Mouse (Mus musculus): ENCODE results near the gene Rprd1b. TPM values are rescaled to one million over a fixed set of nuclear protein-coding genes. Genes with fewer than 3 reads are reported as not detected.

The Rprd1b gene
- polyA plus RNA-seq, 1 experiment from 2014 or later: 8.4 TPM

DNA sequence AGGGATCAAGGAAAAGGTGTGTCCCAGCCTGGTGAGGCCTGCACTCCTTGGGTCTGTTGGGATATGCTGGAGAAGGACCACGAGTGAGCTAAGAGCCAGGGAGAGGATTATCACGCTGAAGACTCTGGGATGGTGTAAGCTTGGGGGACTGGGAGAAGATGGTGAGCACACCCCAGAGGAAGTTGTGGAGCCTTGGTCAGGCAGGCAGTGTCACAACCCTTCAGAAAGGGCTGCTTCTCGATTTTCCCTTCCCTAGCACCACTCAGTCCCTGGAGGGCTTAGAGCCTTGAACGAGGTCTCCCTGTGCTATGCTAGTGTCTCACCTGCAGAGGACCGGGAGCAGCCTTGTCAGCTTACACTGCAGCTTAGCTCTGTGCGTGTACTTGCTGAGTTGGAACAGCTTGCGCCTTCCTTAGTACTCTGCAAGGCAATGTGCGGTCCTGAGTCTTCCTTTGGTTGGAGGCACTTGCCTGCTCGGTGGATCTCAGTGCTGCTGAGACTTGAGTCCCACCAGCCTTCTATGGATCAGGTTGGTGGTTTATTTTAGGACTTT lies 51.6 kb downstream of the Rprd1b start:
- 67% methylated on average over 9 of the region's 9 CpGs for WGBS (ENCODE audit: missing documents)
- Histone ChIP-seq H3K4me3 (ENCODE audit: inconsistent target) (no peak overlapping the region), H3K36me3 (ENCODE audit: inconsistent target) (0 out of 2 replicates have a peak, but pooled peaks cover 8% of the 10 kb centered on the region), H3K27ac (no peak overlapping the region), H3K79me2 (ENCODE audit: inconsistent target) (no peaks in the 10 kb centered on the region)

DNA sequence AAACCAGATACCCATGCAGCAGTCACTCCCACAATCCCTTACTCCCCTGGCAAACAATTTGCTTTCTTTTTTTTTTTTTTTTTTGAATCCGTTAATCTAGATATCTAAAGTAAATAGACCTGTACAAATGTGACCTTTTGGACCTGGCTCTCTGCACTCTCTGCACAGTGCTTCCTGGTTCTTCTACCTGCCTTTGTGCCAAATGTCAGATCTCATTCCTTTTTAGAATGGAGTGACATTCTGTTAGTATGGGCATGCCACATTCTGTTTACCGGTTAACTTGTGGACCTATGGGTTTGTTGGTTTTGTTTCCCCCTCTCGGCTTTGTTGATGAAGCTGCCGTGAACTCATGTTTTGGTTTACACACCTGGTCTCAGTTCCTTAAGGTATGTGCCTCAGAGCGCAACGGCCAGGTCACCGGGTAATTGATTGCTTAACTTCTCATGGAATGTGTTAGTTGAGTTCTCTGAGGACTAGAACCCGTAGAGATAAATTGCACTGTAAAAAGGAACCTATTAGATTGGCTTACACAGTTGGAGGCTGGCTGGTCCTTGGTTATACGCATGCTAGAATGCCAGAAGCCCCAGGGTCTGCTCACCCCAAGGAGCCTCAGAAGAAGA lies 52.4 kb downstream of the Rprd1b start:
- Histone ChIP-seq H3K36me3 (ENCODE audit: inconsistent target) (no peaks in the 10 kb centered on the region), H3K79me2 (ENCODE audit: inconsistent target) (no peaks in the 10 kb centered on the region), H3K4me3 (ENCODE audit: inconsistent target) (no peak overlapping the region), H3K27ac (no peak overlapping the region)
- 92% methylated on average over 8 of the region's 9 CpGs for WGBS (ENCODE audit: missing documents)

DNA sequence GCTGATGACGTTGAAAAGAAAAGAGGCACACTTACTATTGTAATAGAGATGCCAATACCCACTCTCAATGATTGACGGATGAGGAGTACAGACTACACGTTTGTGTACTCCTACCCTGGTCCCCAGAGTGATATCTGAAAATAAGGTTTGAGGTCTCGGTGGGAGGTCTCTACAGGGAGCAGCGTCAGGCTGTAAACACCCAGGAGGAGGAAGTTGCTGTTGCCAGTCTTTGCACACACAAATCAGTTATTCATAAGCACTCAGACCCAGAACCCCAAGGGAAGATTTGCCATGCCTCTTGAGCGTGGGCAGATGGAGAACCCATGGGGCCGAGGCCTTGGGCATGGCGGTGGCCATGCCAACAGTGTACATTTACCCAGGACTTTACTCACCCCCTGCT lies 56.2 kb downstream of the Rprd1b start:
- no peaks in the 10 kb centered on the region for H3K79me2 ChIP-seq (ENCODE audit: inconsistent target)
- no peaks in the 10 kb centered on the region for H3K36me3 ChIP-seq (ENCODE audit: inconsistent target)
- WGBS (ENCODE audit: missing documents): 65% methylated on average over 8 of the region's 8 CpGs
- no peak overlapping the region for H3K4me3 ChIP-seq (ENCODE audit: inconsistent target)
- H3K27ac ChIP-seq: no peak overlapping the region

DNA sequence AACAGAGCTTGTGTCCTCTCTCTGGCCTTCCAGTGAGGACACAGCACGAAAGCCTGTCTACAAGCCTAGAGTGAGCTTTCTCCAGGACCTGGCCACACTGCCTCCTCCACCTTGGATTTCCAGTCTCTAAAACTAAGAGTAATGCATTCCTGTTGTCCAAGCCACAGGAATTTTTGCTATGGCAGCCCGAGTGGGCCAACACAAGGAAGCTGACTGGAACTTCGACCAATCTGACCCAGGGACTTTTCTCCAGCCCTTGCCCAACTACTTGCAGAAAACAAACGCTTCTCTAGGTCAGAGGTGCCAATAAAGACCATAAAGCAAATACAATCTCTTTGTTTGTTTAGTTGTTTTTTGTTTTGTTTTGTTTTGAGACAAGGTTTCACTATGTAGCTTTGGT lies 61.8 kb downstream of the Rprd1b start:
- 93% methylated on average over 4 of the region's 4 CpGs for WGBS (ENCODE audit: missing documents)
- Histone ChIP-seq H3K27ac (no peak overlapping the region), H3K4me3 (ENCODE audit: inconsistent target) (no peak overlapping the region), H3K79me2 (ENCODE audit: inconsistent target) (no peaks in the 10 kb centered on the region), H3K36me3 (ENCODE audit: inconsistent target) (no peaks in the 10 kb centered on the region)

DNA sequence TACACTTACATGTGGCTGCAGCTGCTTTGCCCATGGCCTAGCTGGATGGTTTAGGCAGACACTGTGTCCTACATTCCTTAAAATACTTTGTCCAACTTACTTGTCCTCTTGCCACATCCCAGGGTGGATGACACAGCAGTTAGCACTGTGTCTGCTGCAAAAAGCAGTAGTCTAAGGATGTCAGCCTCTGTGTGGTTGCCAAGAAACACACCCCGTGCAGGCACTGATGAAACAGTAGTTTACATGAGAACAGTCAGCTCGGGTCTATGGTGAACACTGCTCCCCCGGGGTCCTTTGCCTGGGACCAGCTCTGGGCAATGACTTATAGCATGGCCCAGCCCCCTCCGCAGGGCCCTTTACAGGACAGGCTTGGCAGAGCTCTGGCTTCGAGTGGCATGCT lies 65.0 kb downstream of the Rprd1b start:
- Histone ChIP-seq H3K36me3 (ENCODE audit: inconsistent target) (no peaks in the 10 kb centered on the region), H3K4me3 (ENCODE audit: inconsistent target) (no peak overlapping the region), H3K27ac (no peak overlapping the region), H3K79me2 (ENCODE audit: inconsistent target) (no peaks in the 10 kb centered on the region)
- WGBS (ENCODE audit: missing documents): 61% methylated on average over 5 of the region's 5 CpGs

DNA sequence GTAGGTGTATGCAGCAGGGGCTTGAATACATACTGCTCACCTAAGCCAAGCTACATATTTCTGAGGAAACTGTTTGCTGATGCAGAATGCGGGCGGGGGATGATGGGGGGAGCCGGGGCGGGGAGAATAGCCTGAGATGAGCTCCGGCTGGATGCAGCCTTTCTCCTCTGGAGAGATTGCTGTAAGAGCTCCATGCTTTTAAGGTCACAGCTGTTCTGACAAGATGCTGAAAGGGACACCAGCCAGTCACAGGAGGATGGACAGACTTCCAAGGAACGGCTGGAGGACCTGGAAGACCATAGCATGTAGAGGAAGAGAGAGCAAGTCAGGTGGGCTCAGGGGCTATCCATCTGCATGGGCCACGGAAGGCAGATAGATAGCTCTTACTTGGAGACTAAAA lies 66.0 kb downstream of the Rprd1b start:
- WGBS (ENCODE audit: missing documents): 96% methylated on average over 7 of the region's 7 CpGs
- Histone ChIP-seq H3K4me3 (ENCODE audit: inconsistent target) (no peak overlapping the region), H3K79me2 (ENCODE audit: inconsistent target) (no peaks in the 10 kb centered on the region), H3K27ac (no peak overlapping the region), H3K36me3 (ENCODE audit: inconsistent target) (no peaks in the 10 kb centered on the region)

DNA sequence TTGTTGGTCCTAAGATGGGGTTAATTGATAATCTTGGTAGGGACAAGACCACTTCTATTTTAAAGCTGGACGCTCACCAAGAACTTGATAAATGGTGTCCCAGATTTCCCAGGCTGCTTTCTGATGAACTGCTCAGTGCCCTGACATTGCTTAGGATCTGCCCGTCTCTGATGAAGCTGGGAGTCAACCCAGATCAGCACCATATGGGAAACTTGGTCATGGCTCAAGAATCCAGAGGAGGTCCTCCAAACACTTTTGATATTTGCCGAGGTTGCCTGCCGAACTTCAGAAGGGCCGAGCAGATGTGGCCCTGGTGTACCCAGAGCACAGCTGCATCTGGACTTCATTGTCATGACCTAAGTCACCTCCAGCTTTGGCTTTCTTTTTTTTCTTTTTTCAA lies 66.5 kb downstream of the Rprd1b start:
- no peak overlapping the region for H3K4me3 ChIP-seq (ENCODE audit: inconsistent target)
- no peak overlapping the region for H3K27ac ChIP-seq
- H3K36me3 ChIP-seq (ENCODE audit: inconsistent target): no peaks in the 10 kb centered on the region
- WGBS (ENCODE audit: missing documents): 95% methylated on average over 5 of the region's 5 CpGs
- no peaks in the 10 kb centered on the region for H3K79me2 ChIP-seq (ENCODE audit: inconsistent target)

DNA sequence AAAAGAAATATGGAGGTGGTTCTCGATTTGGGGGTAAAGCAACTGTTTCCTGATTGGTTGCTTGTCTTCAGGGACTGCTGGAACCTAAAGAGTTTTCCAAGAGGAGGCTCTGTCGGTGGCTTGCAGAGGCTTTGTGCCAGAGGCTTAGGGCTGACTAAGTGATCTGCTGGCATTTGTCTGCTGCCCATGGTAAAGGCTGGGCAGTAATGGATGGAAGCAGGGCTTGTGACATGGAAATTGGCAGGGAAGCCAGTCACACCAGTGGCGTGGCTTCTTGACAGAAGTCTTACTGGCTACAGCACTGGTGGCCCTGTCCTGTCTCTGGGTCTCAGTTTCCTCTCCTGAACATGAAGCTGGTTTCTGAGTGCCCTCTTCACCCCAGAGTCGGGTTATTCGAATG lies 68.8 kb downstream of the Rprd1b start:
- H3K4me3 ChIP-seq (ENCODE audit: inconsistent target): no peak overlapping the region
- no peak overlapping the region for H3K27ac ChIP-seq
- no peaks in the 10 kb centered on the region for H3K79me2 ChIP-seq (ENCODE audit: inconsistent target)
- H3K36me3 ChIP-seq (ENCODE audit: inconsistent target): no peaks in the 10 kb centered on the region
- 92% methylated on average over 5 of the region's 5 CpGs for WGBS (ENCODE audit: missing documents)

DNA sequence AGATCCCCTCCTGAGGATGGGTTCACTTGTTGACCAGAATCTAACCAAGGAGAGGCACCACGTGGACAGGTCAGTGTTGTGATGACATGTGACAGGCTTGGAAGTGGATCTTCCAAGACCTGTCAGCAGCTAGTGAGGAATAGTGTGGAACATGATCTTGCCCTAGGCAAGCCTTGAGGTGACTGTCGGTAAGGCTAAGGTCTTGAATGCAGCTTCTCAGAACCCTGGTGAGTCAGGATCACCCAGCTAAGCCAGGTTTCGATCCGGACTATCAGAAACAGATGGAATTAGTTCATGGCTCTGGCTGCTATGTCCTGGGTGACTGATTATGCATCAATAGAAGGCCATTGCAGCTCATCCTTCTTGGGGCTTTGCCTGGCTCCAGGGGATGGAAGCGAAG lies 70.4 kb downstream of the Rprd1b start:
- no peak overlapping the region for H3K4me3 ChIP-seq (ENCODE audit: inconsistent target)
- H3K79me2 ChIP-seq (ENCODE audit: inconsistent target): no peaks in the 10 kb centered on the region
- no peak overlapping the region for H3K27ac ChIP-seq
- no peaks in the 10 kb centered on the region for H3K36me3 ChIP-seq (ENCODE audit: inconsistent target)
- 92% methylated on average over 5 of the region's 5 CpGs for WGBS (ENCODE audit: missing documents)

DNA sequence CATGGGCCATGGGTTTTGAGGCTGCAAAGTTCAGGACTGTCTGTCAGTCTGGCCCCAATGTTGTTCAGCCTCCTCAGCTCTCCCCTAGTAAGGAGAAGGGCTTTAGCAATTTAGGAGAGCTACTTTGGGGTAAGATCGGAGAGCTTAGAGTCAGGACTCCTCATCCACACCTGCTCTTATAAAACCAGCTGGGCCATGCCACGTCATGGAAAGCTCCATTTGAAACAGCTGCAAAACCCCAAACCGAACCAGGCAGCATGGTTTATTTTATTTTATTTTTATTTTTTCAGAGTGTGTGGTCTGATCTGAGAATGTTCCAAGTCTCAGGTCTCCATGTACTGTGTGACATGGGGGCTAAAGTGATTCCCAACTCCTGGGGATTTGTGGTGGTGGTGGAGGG lies 71.2 kb downstream of the Rprd1b start:
- no peaks in the 10 kb centered on the region for H3K79me2 ChIP-seq (ENCODE audit: inconsistent target)

DNA sequence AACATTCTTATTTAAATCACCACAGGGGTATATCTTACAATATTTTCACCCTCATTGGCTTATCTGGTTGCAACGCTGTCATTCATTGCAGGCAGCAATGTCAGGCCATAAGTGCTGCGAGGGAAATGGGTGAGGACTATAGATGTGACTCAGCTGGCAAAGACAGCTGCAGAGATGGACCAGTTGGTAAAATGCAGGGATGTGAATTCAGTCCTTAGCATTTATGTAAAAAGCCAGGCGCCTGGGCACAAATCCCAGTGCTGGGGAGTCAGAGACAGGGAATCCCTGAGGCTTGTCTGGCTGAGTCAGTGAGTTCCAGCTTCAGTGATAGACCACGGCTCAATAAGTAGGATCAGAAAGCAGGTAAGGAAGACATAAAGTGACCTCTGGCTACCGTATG lies 73.5 kb downstream of the Rprd1b start:
- 90% methylated on average over 5 of the region's 5 CpGs for WGBS (ENCODE audit: missing documents)
- H3K79me2 ChIP-seq (ENCODE audit: inconsistent target): no peaks in the 10 kb centered on the region
- no peak overlapping the region for H3K27ac ChIP-seq
- no peak overlapping the region for H3K4me3 ChIP-seq (ENCODE audit: inconsistent target)
- no peaks in the 10 kb centered on the region for H3K36me3 ChIP-seq (ENCODE audit: inconsistent target)

More for the DNA sequence above, 71.2 kb downstream of the Rprd1b start:
- WGBS (ENCODE audit: missing documents): 89% methylated on average over 3 of the region's 3 CpGs
- Histone ChIP-seq H3K36me3 (ENCODE audit: inconsistent target) (no peaks in the 10 kb centered on the region), H3K27ac (no peak overlapping the region), H3K4me3 (ENCODE audit: inconsistent target) (no peak overlapping the region)

DNA sequence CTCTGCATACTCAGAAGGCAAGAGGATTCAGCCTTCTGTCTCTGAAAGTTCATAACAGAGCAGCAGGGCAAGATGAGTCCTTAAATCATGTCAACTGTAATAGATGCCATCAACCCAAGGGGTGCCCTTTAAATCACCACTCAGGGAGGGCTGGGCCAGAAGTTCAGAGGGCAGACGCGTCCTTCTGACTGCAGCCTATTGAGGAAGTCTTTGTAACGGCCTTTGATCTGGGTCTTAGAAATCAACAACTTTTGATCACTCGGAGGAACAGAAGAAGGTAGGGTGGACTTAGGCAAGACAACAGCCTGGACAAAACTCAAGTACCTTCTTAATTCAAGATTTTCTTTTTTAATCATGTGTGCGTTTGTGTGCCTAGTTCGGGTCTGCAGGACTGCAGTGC lies 76.7 kb downstream of the Rprd1b start:
- WGBS (ENCODE audit: missing documents): 93% methylated on average over 6 of the region's 6 CpGs
- H3K27ac ChIP-seq: no peak overlapping the region
- no peaks in the 10 kb centered on the region for H3K79me2 ChIP-seq (ENCODE audit: inconsistent target)

DNA sequence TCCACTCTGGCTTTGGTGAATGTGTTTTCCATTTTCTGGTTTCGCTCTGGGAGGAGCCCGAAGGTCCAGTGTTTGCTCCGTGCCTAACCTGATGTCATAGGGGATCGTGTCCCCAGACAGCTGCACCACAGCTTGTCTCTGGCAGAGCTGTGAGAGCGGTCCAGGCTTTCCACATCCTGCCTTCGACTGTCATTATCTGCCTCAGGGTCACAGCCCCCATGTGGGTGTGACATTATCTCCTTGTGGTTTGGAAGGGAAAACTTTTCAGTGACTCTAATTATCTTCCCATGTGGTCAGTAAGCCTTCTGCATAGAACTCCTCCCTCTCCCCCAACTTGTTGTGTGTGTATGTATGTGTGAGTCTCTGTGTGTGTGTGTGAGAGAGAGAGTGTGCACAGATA lies 77.3 kb downstream of the Rprd1b start:
- Histone ChIP-seq H3K27ac (no peak overlapping the region), H3K4me3 (ENCODE audit: inconsistent target) (no peak overlapping the region), H3K36me3 (ENCODE audit: inconsistent target) (no peaks in the 10 kb centered on the region), H3K79me2 (ENCODE audit: inconsistent target) (no peaks in the 10 kb centered on the region)
- WGBS (ENCODE audit: missing documents): 89% methylated on average over 6 of the region's 6 CpGs

More for the DNA sequence above, 76.7 kb downstream of the Rprd1b start:
- H3K4me3 ChIP-seq (ENCODE audit: inconsistent target): no peak overlapping the region
- no peaks in the 10 kb centered on the region for H3K36me3 ChIP-seq (ENCODE audit: inconsistent target)

DNA sequence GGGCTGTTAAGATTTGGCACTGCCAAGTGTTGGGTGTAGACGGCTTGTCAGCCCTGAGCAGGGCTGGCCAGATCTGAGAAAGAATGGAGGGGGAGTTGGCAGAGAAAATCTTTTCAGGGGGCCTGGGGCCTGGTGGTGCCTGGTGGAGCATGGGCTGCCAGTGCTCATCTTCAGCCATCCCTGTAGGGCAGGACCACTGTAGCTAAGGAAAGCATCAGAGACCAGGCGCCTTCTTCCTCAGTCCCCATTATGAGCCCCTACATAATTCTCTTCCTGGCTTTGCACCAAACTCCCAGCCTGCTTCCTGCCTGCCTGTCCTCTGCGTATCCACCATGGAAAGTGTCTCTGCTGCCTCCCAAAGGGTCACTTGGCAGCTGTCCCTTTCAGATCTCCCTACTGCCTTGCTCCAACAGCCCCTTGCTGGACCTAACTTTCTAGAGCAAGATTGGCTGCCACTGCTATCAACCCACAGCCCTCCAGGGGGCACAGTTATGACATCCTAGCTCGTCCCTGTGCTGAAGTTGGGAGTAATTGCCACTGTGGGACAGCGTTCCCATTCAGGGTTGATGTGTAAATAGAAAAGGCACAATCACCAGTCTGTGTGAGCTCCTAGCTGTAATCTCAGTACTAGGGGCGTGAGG lies 78.8 kb downstream of the Rprd1b start:
- WGBS (ENCODE audit: missing documents): 50% methylated on average over 6 of the region's 6 CpGs

DNA sequence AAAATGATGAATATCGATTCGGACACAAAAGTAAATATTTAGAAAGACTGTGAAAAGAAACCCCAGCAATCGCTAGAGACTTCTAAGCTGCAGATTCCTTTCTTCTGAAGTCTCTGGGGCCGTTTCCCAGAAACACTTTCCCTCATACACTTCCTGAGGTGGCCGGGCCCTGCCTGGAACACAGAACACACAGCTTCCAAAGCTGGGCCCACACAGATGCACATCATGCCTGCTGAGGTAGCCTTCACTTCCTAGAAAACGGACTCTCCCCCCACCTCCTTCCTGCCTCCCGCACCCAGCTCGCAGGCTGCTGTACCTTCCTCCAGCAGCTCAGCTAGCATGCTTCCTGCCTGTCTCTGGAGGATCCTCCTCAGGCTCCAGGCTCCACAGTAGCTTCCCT lies 81.2 kb downstream of the Rprd1b start:
- Histone ChIP-seq H3K36me3 (ENCODE audit: inconsistent target) (no peaks in the 10 kb centered on the region), H3K79me2 (ENCODE audit: inconsistent target) (no peaks in the 10 kb centered on the region), H3K27ac (no peak overlapping the region), H3K4me3 (ENCODE audit: inconsistent target) (no peak overlapping the region)
- 45% methylated on average over 8 of the region's 8 CpGs for WGBS (ENCODE audit: missing documents)

More for the DNA sequence above, 78.8 kb downstream of the Rprd1b start:
- Histone ChIP-seq H3K4me3 (ENCODE audit: inconsistent target) (no peak overlapping the region), H3K79me2 (ENCODE audit: inconsistent target) (no peaks in the 10 kb centered on the region), H3K36me3 (ENCODE audit: inconsistent target) (no peaks in the 10 kb centered on the region), H3K27ac (no peak overlapping the region)
